Mouse (Mus musculus): ENCODE data around the gene Sppl3.

- no peak for TF ChIP-seq POLR2A (IDR thresholded peaks at IDR 0.05; ENCODE audit: extremely low read depth, insufficient read depth, low read length)
- TF ChIP-seq CTCF (IDR thresholded peaks at IDR 0.05; ENCODE audit: low read depth, low read length): peak; percentile 99
These were observed 31.5 kb upstream of the Sppl3 start for GRCm38 (mm10) chr5:114979250-114980121.
